Mouse (Mus musculus): ENCODE data around the gene Tbc1d22a.

DNA sequence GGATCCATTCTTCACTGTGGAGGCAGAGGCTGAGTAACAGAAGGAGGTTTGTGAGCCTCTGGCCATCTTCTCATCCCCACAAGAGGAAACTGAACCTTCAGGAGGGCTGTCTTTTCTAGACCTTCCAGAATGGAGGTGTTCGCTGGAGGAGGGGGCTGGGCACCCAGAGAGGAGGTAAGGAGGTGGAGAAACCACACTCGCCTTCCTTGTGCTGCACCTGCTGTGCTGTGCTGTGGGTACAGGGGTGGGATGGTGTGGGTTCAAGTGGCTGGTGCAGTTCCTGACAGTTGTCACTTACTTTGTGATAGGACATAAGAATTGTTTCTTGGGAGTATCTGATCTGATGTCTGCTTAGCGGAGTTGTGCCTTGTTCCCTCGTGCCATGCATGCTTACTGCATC, 118.9 kb downstream of the Tbc1d22a start:
- TF ChIP-seq CTCF (IDR thresholded peaks at IDR 0.05; ENCODE audit: insufficient read depth, low read depth, low read length) (no peak), POLR2A (IDR thresholded peaks at IDR 0.05; ENCODE audit: insufficient read depth, low read depth, low read length) (no peak)

Measured in olfactory bulb, adult 2 months (tissue).